Mouse (Mus musculus) T-helper 1 cell (primary cell): ENCODE data around the gene Mdm2.
"Not testable (repeated sequence)": the region's sequence is repeated elsewhere in the genome, so short reads cannot be mapped to it uniquely, and the experiment has no call there.

ENCODE experiments used
- in situ Hi-C: fragments of 300-600 bp; cut with MboI, MseI; formaldehyde crosslinking; loops from one replicate; pipeline ENCODE4 v1.15.1; 2025; ENCODE audit warnings: high pct_unique_total_duplicates

Gene Mdm2

DNA sequence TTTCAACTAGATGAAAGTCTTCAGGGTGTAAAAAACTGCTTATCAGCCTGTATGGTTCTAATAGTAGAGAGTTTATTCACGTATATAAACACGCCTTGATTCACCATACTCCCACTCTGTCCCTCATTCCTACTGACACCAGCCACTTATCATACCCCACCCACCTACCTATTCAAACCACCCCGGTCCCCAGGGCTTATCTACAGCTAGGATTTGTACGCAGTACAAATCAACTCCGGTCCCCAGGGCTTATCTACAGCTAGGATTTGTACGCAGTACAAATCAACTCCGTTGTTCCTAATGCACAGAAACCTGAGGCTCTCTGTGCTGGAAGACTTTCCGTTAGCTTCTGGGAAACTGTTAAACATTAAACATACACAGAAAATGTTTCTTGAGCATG, 23.1 kb upstream of the Mdm2 start:
- in situ Hi-C loops = loop anchor here (10.0 kb wide), 2 partner anchors 391 to 721 kb away; no protein-coding TSS in a partner anchor

DNA sequence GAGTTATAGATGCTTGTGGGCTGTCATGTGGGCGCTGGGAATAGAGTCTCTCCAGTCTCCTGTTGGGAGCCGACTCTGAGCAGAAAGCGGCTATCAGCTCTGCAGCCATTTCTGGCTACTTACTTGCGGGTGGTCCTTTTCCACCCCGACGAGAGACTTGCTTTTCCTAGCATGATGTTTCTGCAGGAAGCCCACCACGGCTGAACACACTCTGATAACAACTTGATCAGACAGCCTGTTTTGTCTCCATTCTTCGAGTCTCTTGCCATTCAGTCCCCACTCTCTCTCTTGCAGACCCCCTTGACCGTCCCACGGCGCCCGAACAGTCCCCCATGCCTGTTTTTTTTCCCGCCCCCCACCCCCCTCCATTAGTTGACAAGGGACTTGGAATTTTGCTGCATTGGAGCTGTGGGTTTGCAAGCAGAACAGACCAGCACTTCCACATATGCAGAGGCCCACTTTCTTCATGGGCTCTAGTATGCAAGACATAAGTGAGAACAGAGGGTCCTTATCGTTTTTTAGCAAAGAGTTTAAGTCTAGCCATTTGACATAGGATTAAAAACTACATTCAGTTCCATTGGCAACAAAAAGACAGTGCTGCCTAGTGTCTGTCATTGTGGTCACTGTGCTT, 22.5 kb upstream of the Mdm2 start:
- in situ Hi-C loops = loop anchor here (10.0 kb wide), 2 partner anchors 392 to 722 kb away; no protein-coding TSS in a partner anchor

DNA sequence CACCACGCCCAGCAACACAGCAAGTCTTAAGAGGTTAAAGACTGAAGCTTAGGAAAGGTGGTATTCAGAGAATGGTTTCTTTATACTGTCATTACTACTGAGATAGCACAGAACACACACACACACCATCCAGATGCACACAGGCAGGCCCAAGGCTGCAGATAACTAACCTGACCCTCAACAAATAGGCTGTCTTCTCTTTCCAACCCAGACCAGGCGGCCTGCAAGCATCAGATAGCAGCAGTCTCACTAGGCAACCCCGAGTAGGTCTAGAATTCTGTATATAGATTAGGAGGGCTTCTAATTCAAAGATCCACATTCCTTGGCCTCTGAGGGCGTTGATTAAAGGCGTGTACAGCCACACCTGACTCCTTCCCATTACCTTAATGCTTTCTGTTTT, 21.6 kb upstream of the Mdm2 start:
- in situ Hi-C loops = loop anchor here (10.0 kb wide), 2 partner anchors 393 to 723 kb away; no protein-coding TSS in a partner anchor

- in situ Hi-C loops = loop anchor here (10.0 kb wide), 2 partner anchors 393 to 723 kb away; no protein-coding TSS in a partner anchor
Measured at GRCm38 (mm10) chr10:117731244-117732101, 20.9 kb upstream of the Mdm2 start.

- in situ Hi-C loops = loop anchor here (10.0 kb wide), 2 partner anchors 394 to 724 kb away; no protein-coding TSS in a partner anchor
Measured at GRCm38 (mm10) chr10:117730637-117731203, 20.2 kb upstream of the Mdm2 start.

DNA sequence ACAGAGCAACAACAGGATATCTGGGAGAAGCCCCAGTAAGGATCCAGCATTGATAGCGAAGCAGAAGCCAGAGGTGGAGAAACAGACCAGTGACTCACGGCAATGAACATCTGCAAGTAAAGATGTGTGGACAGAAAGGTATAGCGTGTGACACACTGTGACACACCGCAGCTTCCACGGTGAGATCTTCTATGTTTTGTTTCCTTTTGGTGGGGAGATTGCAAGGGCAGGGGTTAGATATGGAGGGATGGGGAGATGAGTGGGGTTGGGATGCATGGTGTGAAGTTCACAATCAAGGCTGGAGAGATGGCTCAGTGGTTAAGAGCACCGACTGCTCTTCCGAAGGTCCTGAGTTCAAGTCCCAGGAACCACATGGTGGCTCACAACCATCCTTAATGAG, 19.6 kb upstream of the Mdm2 start:
- in situ Hi-C loops = loop anchor here (10.0 kb wide), 2 partner anchors 395 to 725 kb away; no protein-coding TSS in a partner anchor

GRCm38 (mm10) chr10:117729139-117729814, 18.7 kb upstream of the Mdm2 start:
- in situ Hi-C loops = no loop called here

- in situ Hi-C loops = no loop called here
Measured at GRCm38 (mm10) chr10:117728574-117728973, 18.0 kb upstream of the Mdm2 start.

- in situ Hi-C loops = no loop called here
Measured at GRCm38 (mm10) chr10:117727518-117728110, 17.1 kb upstream of the Mdm2 start.

DNA sequence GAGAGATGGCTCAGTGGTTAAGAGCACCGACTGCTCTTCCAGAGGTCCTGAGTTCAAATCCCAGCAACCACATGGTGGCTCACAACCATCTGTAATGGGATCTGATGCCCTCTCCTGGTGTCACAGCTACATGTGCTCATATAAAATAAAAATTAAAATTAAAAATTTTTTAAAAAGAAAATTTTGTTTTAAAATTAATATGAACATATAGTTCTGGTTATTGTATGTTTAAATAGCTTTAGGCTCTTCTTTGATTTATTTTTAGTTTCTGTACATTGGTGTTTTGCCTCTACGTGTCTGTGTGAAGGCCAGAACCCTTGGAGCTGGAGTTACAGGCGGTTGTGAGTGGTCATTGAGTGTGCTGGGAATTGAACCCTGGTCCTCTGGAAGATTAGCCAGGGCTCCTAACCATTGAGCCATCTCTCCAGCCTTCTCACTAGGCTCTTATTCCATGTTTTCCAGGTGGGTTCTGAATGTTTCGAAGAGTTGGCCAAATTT, 16.4 kb upstream of the Mdm2 start:
- in situ Hi-C loops = no loop called here

DNA sequence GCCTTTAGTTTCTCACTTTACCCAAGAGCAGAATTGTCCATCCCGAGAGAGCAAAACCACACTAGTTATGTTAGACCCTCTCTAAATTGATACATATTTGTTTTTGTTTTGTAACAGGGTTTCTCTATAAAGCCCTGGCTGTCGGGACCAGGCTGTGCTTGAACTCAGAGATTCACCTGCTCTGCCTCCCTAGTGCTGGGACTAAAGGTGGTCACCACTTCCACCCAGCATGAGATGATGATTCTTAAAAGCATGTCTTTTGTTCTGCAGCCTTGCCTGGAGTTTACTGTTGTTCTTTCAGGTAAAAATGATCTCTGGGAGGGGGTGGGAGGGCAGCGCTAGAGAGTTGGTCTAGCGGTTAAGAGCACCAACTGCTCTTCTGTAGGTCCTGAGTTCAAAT, 15.8 kb upstream of the Mdm2 start:
- in situ Hi-C loops = no loop called here

DNA sequence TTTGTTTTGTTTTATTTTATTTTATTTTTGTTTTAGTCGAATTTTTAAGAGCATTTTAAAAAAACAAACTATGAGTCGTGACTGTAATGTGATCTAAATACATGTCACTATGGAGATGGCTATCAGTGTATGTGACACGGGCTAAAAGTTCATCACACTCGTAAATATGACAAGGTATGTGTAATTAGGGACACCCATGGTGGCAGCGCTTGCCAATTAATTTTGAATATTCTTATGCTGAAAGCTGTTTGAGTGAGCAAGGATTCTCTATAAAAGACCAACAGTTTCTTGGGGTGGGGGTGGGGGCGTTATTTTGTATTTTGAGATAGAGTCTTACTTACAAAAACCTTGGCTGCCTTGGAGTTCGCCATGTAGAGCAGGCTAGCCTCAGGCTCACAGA, 15.1 kb upstream of the Mdm2 start:
- in situ Hi-C loops = no loop called here

DNA sequence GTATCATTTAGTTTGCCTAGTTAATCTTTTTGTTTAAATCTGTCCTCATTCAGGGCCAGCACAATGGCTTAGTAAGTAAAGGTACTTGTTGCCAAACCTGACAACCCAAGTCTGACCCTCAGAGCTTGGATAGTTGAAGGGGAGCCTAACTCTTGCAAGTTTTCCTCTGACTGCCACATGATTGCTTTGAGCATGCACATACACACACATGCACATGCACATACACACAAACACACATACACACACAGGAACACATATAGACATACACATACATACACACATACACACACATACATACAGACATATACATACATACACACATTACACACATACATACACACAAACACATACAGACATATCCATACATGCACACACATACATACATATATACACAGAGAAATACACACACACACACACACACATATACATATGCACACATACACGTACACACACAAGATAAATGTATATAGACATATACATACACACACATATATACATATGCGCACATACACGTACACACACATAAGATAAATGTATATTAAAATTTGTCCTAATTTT, 14.3 kb upstream of the Mdm2 start:
- in situ Hi-C loops = no loop called here

DNA sequence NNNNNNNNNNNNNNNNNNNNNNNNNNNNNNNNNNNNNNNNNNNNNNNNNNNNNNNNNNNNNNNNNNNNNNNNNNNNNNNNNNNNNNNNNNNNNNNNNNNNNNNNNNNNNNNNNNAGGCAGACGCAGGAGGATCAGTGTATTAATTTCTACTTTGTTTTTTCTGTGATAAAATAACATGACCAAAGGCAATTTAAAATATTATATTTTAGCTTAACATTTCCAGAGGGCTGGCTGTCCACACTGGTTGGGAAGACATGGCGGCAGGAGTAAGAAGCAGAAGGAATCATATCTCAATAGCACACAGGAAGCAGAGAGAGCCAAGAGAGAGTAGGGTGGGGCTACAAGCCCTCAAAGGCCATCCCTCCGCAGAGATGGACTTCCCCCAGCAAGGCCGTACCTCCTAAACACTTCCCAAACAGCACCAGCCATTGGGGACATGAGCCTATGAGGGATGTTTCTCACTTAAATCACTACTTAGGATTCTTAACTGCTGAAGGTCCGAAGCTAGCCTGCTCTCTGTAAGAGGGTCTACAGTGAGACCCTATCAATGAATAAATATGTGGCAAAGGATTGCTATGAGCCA, 13.7 kb upstream of the Mdm2 start:
- in situ Hi-C loops = no loop called here

DNA sequence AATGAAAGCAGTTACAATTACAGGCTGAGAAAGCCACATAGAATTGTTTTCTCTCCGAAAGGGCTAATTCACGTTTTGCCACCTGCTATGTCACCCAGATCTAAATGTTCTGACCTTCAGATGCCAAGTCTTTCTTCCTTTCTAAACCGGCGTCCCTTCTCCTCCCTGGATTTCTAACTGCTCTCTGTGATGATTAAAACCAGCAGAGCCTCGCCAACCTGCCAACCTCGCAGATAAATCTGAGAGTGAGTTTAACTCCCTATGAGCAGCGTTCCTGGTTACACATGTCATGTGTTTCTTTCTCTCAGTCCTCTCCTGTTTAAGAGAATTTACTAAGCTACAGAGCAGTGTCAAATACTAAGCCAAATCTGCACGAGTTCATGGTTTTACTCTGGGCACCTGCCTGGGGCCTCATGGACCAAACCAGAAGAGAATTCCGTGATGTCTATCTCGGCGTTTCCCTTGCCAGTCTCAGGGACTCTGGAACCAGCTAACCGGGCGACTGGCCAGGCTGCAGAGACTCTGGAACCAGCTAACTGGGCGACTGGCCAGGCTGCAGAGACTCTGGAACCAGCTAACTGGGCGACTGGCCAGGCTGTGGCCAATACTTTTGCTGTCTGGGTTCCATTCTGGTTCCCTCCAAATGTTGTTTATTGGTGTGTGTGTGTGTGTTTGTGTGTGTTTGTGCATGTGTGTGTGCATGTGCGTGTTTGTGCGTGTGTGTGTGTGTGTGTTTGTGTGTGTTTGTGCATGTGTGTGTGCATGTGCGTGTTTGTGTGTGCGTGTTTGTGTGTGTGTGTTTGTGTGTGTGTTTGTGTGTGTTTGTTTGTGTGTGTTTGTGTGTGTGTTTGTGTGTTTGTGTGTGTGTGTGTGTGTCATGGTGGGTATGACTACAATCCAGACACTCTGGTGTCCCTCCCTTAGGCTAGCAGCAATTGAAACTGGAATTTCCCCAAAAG, 7.9 kb upstream of the Mdm2 start:
- in situ Hi-C loops = no loop called here

- in situ Hi-C loops = no loop called here
Measured at GRCm38 (mm10) chr10:117717583-117717982, 7.0 kb upstream of the Mdm2 start.

DNA sequence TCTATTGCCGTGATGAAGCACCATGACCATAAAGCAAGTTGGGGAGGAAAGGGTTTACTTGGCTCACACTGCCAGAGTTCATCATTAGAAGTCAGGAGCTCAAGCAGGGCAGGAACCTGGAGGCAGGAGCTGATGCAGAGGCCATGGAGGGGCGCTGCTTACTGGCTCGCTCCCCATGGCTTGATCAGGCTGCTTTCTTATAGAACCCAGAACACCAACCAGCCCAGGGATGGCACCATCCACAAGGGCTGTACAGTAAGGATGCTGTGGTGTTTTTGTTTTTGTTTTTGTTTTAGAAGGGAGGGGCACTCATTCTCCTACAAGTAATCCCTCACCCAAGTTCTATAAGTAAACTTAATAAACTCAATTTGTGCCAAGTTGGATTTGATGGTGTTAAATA, 6.1 kb upstream of the Mdm2 start:
- in situ Hi-C loops = no loop called here

DNA sequence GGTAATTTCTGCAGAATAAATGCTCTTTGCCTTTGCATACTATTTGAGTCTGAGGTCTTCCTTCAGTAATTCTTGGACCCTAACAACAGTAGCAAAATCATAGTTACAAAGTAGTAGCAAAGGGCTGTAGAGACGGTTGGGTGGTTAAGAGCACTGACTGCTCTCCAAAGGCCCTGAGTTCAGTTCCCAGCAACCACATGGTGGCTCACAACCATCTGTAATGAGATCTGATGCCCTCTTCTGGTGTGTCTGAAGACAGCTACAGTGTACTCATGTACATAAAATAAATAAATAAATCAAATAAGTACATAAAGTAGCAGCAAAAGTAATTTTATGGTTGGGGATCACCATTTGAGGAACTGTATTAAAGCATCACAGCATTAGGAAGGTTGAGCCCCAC, 5.1 kb upstream of the Mdm2 start:
- in situ Hi-C loops = not testable (repeated sequence)

- in situ Hi-C loops = no loop called here
Measured at GRCm38 (mm10) chr10:117714928-117715500, 4.5 kb upstream of the Mdm2 start.
